Mouse (Mus musculus) embryonic facial prominence, embryonic 12.5 days (tissue): ENCODE measurements around the gene Gm36079. TPM values are rescaled to one million over a fixed set of nuclear protein-coding genes. Genes with fewer than 3 reads are reported as not detected.
A peak's percentile ranks its signal among the peaks of the same experiment; 100 is the strongest.
"Not testable (repeated sequence)": the region's sequence is repeated elsewhere in the genome, so short reads cannot be mapped to it uniquely, and the experiment has no call there.

ENCODE experiments used
- ATAC-seq: fragments of 200-750 bp; cut with Nextera tagmentation; 2 replicates; pipeline ENCODE4 v1.8.0; 2017; ENCODE audit not compliant: insufficient number of reproducible peaks, insufficient read depth, low FRiP score, low TSS enrichment
- H3K27ac ChIP-seq: fragments of 300-500 bp; sonication (generic); 2 replicates; pipeline ENCODE4 v1.5.1; 2016; ENCODE audit warnings: mild to moderate bottlenecking
- H3K27me3 ChIP-seq: fragments of 300-500 bp; sonication (generic); 2 replicates; pipeline ENCODE4 v1.6.1; 2016; ENCODE audit warnings: mild to moderate bottlenecking, moderate library complexity
- H3K36me3 ChIP-seq: fragments of 300-500 bp; sonication (generic); 2 replicates; pipeline ENCODE4 v1.6.1; 2016; ENCODE audit warnings: mild to moderate bottlenecking
- H3K4me1 ChIP-seq: fragments of 300-500 bp; sonication (generic); 2 replicates; pipeline ENCODE4 v1.6.1; 2016
- H3K4me2 ChIP-seq: fragments of 300-500 bp; sonication (generic); replicated peaks from 2 replicates; pipeline ENCODE4 v1.6.1; 2016; ENCODE audit warnings: mild to moderate bottlenecking, moderate library complexity
- H3K4me3 ChIP-seq: fragments of 300-500 bp; sonication (generic); 2 replicates; pipeline ENCODE4 v1.5.1; 2016; ENCODE audit warnings: mild to moderate bottlenecking
- H3K9ac ChIP-seq: fragments of 300-500 bp; sonication (generic); 2 replicates; pipeline ENCODE4 v1.6.1; 2016; ENCODE audit warnings: mild to moderate bottlenecking, moderate library complexity
- H3K9me3 ChIP-seq: fragments of 300-500 bp; sonication (generic); 2 replicates; pipeline ENCODE4 v1.6.1; 2016; ENCODE audit warnings: mild to moderate bottlenecking, moderate library complexity
- WGBS: fragments of 180-500 bp; shearing (Covaris S2); methylation state at CpG from one replicate; pipeline ENCODE4 v1.1.7; 2016; 5-methylcytosine and 5-hydroxymethylcytosine counted together
- polyA plus RNA-seq: library from polyadenylated mRNA; unstranded; fragments of >200 nt; fragmentation: Nextera tagmentation; extraction: Ambion mirVana; gene quantifications from 2 replicates; pipeline ENCODE4 v1.2.1, GENCODE M21; 2016

The Gm36079 gene
- polyA plus RNA-seq = not detected in 2 replicates

- 0% methylated on average over 5 of the region's 17 CpGs for WGBS
Observed at GRCm38 (mm10) chr13:120026911-120027310, at the start of gene Gm36079. Gene Gm36079, minus strand, starts transcription at chr13:120027011.

GRCm38 (mm10) chr13:120070878-120071277 is 44.1 kb upstream of the Gm36079 start:
- ATAC-seq = not testable (repeated sequence)

More at GRCm38 (mm10) chr13:120026911-120027310, at the start of gene Gm36079:
- not testable (repeated sequence) for H3K4me1 ChIP-seq, H3K36me3 ChIP-seq, H3K4me2 ChIP-seq, H3K27ac ChIP-seq, ATAC-seq, H3K4me3 ChIP-seq, H3K9ac ChIP-seq, H3K9me3 ChIP-seq
- peaks cover 16% of the 10 kb centered on the region for H3K27me3 ChIP-seq

GRCm38 (mm10) chr13:120070012-120070598 is 43.3 kb upstream of the Gm36079 start:
- not testable (repeated sequence) for H3K4me3 ChIP-seq, H3K4me1 ChIP-seq, ATAC-seq

More at GRCm38 (mm10) chr13:120070878-120071277, 44.1 kb upstream of the Gm36079 start:
- not testable (repeated sequence) for H3K4me1 ChIP-seq, H3K4me2 ChIP-seq, H3K9ac ChIP-seq, H3K36me3 ChIP-seq, H3K4me3 ChIP-seq, H3K27ac ChIP-seq, H3K27me3 ChIP-seq, H3K9me3 ChIP-seq
- WGBS = no CpG with 5 or more reads among the region's 13 CpGs

GRCm38 (mm10) chr13:120063439-120064089 is 36.8 kb upstream of the Gm36079 start:
- not testable (repeated sequence) for H3K4me1 ChIP-seq, H3K9me3 ChIP-seq, H3K27ac ChIP-seq, H3K4me2 ChIP-seq, H3K4me3 ChIP-seq, H3K36me3 ChIP-seq, H3K27me3 ChIP-seq, H3K9ac ChIP-seq
- ATAC-seq = 0 out of 2 replicates have a peak, but pooled peaks have one; percentile 64
- WGBS = no CpG with 5 or more reads among the region's 22 CpGs

More at GRCm38 (mm10) chr13:120070012-120070598, 43.3 kb upstream of the Gm36079 start:
- not testable (repeated sequence) for H3K9me3 ChIP-seq, H3K4me2 ChIP-seq, H3K27me3 ChIP-seq, H3K27ac ChIP-seq, H3K36me3 ChIP-seq, H3K9ac ChIP-seq
- no CpG with 5 or more reads among the region's 12 CpGs for WGBS

- not testable (repeated sequence) for H3K4me2 ChIP-seq, H3K4me1 ChIP-seq, H3K9me3 ChIP-seq, H3K27me3 ChIP-seq, ATAC-seq, H3K4me3 ChIP-seq, H3K9ac ChIP-seq, H3K27ac ChIP-seq, H3K36me3 ChIP-seq
- no CpG with 5 or more reads among the region's 4 CpGs for WGBS
Observed at GRCm38 (mm10) chr13:120062903-120063302, 36.1 kb upstream of the Gm36079 start.

GRCm38 (mm10) chr13:120052085-120052484 is 25.3 kb upstream of the Gm36079 start, which contains the start of gene Gm21188:
Gene Gm21188, minus strand, starts transcription at chr13:120052194.
- not testable (repeated sequence) for H3K36me3 ChIP-seq, H3K4me1 ChIP-seq, H3K4me2 ChIP-seq, H3K4me3 ChIP-seq, H3K27me3 ChIP-seq, ATAC-seq, H3K27ac ChIP-seq, H3K9me3 ChIP-seq, H3K9ac ChIP-seq

- not testable (repeated sequence) for H3K4me2 ChIP-seq, H3K9ac ChIP-seq, H3K36me3 ChIP-seq, ATAC-seq, H3K4me3 ChIP-seq, H3K27ac ChIP-seq, H3K9me3 ChIP-seq, H3K27me3 ChIP-seq, H3K4me1 ChIP-seq
- no CpG with 5 or more reads among the region's 5 CpGs for WGBS
Observed at GRCm38 (mm10) chr13:120048608-120049007, 21.8 kb upstream of the Gm36079 start.

- no CpG with 5 or more reads among the region's 2 CpGs for WGBS
- not testable (repeated sequence) for H3K4me3 ChIP-seq, H3K9me3 ChIP-seq, H3K4me1 ChIP-seq, H3K27me3 ChIP-seq, H3K4me2 ChIP-seq, H3K27ac ChIP-seq, H3K9ac ChIP-seq, ATAC-seq, H3K36me3 ChIP-seq
Observed at GRCm38 (mm10) chr13:120048186-120048585, 21.4 kb upstream of the Gm36079 start.

- H3K27me3 ChIP-seq, H3K9ac ChIP-seq, H3K9me3 ChIP-seq, H3K27ac ChIP-seq, H3K4me1 ChIP-seq, H3K36me3 ChIP-seq, ATAC-seq, H3K4me3 ChIP-seq, H3K4me2 ChIP-seq: not testable (repeated sequence)
- under 1% methylated on average over 8 of the region's 40 CpGs for WGBS
Observed at GRCm38 (mm10) chr13:120046422-120047209, 19.8 kb upstream of the Gm36079 start.

- WGBS = no CpG with 5 or more reads among the region's 1 CpGs
- not testable (repeated sequence) for H3K9ac ChIP-seq, H3K4me1 ChIP-seq, H3K36me3 ChIP-seq, ATAC-seq, H3K27ac ChIP-seq, H3K4me2 ChIP-seq, H3K4me3 ChIP-seq, H3K9me3 ChIP-seq
- H3K27me3 ChIP-seq = peaks cover 11% of the 10 kb centered on the region; the same call in 1 of the 2 replicates
Observed at GRCm38 (mm10) chr13:120041145-120041544, 14.3 kb upstream of the Gm36079 start.

GRCm38 (mm10) chr13:120037881-120038280 is 11.1 kb upstream of the Gm36079 start:
- not testable (repeated sequence) for ATAC-seq, H3K4me3 ChIP-seq, H3K27ac ChIP-seq, H3K4me1 ChIP-seq, H3K36me3 ChIP-seq, H3K9ac ChIP-seq, H3K4me2 ChIP-seq, H3K9me3 ChIP-seq
- WGBS = 4% methylated on average over 6 of the region's 6 CpGs
- peaks cover 16% of the 10 kb centered on the region; the same call in 1 of the 2 replicates for H3K27me3 ChIP-seq
